Mouse (Mus musculus) stomach, postnatal 0 days (tissue): ENCODE measurements around the gene Map3k14. TPM values are rescaled to one million over a fixed set of nuclear protein-coding genes. Genes with fewer than 3 reads are reported as not detected.

Experiments
- ATAC-seq: fragments of 200-750 bp; cut with Nextera tagmentation; 2 replicates; pipeline ENCODE4 v1.8.0; 2017; ENCODE audit not compliant: low FRiP score, low TSS enrichment
- DNase-seq: peaks from one replicate; pipeline ENCODE4 v3.0.0-alpha.2; 2016; ENCODE audit warnings: low spot score
- H3K27ac ChIP-seq: fragments of 300-500 bp; sonication (generic); replicated peaks from 2 replicates; pipeline ENCODE4 v1.5.1; 2014; ENCODE audit warnings: mild to moderate bottlenecking, control low read depth
- H3K27me3 ChIP-seq: fragments of 300-500 bp; sonication (generic); 2 replicates; pipeline ENCODE4 v1.6.1; 2014; ENCODE audit warnings: low read length; ENCODE audit not compliant: control insufficient read depth, insufficient read depth
- H3K36me3 ChIP-seq: fragments of 300-500 bp; sonication (generic); 2 replicates; pipeline ENCODE4 v1.6.1; 2014; ENCODE audit warnings: low read length, mixed read lengths; ENCODE audit not compliant: control insufficient read depth, insufficient read depth
- H3K4me1 ChIP-seq: fragments of 300-500 bp; sonication (generic); replicated peaks from 2 replicates; pipeline ENCODE4 v1.6.1; 2014; ENCODE audit warnings: antibody characterized with exemption; ENCODE audit not compliant: control insufficient read depth, insufficient read depth
- H3K4me2 ChIP-seq: fragments of 300-500 bp; sonication (generic); replicated peaks from 2 replicates; pipeline ENCODE4 v1.6.1; 2014; ENCODE audit warnings: low read depth, mild to moderate bottlenecking, control low read depth, moderate library complexity
- H3K4me3 ChIP-seq: fragments of 300-500 bp; sonication (generic); 2 replicates; pipeline ENCODE4 v1.5.1; 2014; ENCODE audit warnings: low read depth, low read length, control low read depth
- H3K9ac ChIP-seq: fragments of 300-500 bp; sonication (generic); 2 replicates; pipeline ENCODE4 v1.6.1; 2014; ENCODE audit warnings: mild to moderate bottlenecking, low read length, control low read depth, mixed read lengths
- H3K9me3 ChIP-seq: fragments of 300-500 bp; sonication (generic); 2 replicates; pipeline ENCODE4 v1.6.1; 2016; ENCODE audit warnings: low read length; ENCODE audit not compliant: control insufficient read depth
- CTCF ChIP-seq: IDR thresholded peaks from 2 replicates; pipeline ENCODE4 v1.5.1; 2016; ENCODE audit warnings: antibody characterized with exemption, low read depth, mild to moderate bottlenecking, moderate library complexity
- EP300 ChIP-seq: optimal IDR thresholded peaks from 2 replicates; pipeline ENCODE3; 2016; ENCODE audit warnings: antibody characterized with exemption
- WGBS: fragments of 180-500 bp; shearing (Covaris S2); extraction: QIAGEN DNeasy Blood & Tissue Kit; methylation state at CpG from one replicate; pipeline ENCODE4 v1.1.7; 2014; 5-methylcytosine and 5-hydroxymethylcytosine counted together
- polyA plus RNA-seq: library from polyadenylated mRNA; unstranded; fragments of >200 nt; fragmentation: Nextera tagmentation; extraction: Ambion mirVana; gene quantifications from 2 replicates; pipeline ENCODE4 v1.2.1, GENCODE M21; 2015

The Map3k14 gene
- polyA plus RNA-seq, 1 experiment from 2014 or later: 1.6 TPM

DNA sequence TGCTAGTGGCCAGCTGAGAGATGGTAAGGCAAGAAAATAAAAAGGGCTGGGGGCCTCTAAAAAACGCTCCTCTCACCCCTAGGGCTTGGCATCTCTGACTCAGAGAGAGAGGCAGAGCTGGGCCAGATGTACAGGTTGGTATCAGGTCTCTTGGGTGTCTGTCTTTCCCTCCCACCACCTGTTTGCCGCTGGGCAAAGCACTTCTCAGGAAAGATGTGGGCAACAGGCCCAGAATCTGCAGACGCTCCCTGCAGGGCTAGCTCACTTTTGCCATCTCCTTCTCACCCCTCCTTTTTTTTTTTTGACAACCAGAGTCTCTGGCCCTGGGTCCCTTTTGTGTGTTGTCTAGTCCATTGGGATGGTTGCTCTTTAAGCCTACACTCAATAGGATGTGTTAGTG is 1.6 kb upstream of the Map3k14 start:
- 74% methylated on average over 3 of the region's 3 CpGs for WGBS
- H3K9ac ChIP-seq: no peak overlapping the region
- TF ChIP-seq EP300 (no peak), CTCF (no peak)
- H3K27me3 ChIP-seq: no peaks in the 10 kb centered on the region
- DNase-seq (no peak), ATAC-seq (no peak)
- no peak overlapping the region for H3K27ac ChIP-seq
- no peak overlapping the region for H3K4me2 ChIP-seq
- H3K4me3 ChIP-seq: no peak overlapping the region
- no peaks in the 10 kb centered on the region for H3K36me3 ChIP-seq
- no peaks in the 10 kb centered on the region for H3K4me1 ChIP-seq
- H3K9me3 ChIP-seq: no peaks in the 10 kb centered on the region

DNA sequence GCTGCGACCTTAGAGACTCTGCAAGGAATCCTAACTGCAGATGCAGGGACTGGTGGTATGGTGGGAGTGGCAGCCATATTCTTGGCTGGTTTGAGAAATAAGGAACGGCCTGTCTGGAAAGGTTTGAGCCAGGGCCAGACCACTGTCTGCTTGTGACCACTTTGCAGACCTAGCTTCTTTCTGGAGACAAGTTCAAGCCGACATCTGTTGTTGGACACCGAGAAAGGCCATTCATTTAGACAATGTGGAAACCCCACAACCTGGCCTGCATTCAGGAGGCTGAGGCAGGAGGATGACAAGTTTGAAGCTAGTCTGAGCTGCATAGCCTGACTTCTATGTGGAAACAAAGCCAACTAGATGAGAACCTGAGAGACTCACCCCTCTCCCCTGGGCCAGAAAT is 1.1 kb upstream of the Map3k14 start:
- WGBS: 64% methylated on average over 4 of the region's 4 CpGs
- Histone ChIP-seq H3K36me3 (no peaks in the 10 kb centered on the region), H3K4me1 (peaks cover 4% of the 10 kb centered on the region; the same call in 1 of the 2 replicates), H3K9me3 (no peaks in the 10 kb centered on the region), H3K4me2 (no peak overlapping the region), H3K9ac (no peak overlapping the region), H3K27me3 (no peaks in the 10 kb centered on the region), H3K27ac (peak overlapping the region; percentile 80; the same call in 1 of the 2 replicates), H3K4me3 (no peak overlapping the region)
- DNase-seq (no peak), ATAC-seq (no peak)
- no peak for TF ChIP-seq EP300
- no peak for TF ChIP-seq CTCF

DNA sequence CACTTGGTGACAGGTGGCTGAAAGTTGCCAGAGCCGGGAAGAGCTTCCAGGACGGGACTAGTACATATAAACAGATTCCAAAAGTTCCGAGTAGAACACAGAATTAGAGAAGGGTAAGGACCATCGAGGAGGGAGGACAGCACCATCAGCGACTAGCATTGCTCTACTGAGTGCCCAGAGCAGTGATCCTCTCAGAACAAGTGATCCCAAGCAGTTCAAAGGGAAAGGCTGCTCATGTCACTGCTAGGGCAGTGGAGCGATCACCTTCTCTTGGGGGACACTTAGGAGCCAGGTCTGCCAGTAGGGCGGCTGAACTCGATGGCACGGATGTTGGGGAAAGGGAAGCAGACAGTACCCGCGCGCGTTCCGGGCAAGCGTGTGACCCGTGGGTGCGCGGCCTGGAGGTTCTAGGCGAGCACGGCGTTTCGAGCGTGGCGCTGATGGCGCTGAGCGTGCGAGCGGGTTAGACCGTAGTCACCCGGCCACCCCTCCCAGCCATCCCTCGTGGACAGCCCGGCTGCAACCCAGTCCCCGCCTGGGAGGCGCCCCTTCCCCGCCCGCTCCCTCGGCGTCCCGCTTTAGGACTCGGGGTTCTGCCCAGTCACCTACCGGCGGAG is 435 bp downstream of the Map3k14 start:
- Histone ChIP-seq H3K4me1 (peaks cover 8% of the 10 kb centered on the region), H3K27ac (peak overlapping the region; percentile 91), H3K36me3 (no peaks in the 10 kb centered on the region), H3K4me3 (peak overlapping the region; percentile 75), H3K27me3 (no peaks in the 10 kb centered on the region), H3K4me2 (peak overlapping the region; percentile 85), H3K9me3 (no peaks in the 10 kb centered on the region), H3K9ac (peak overlapping the region; percentile 75)
- DNase-seq (no peak), ATAC-seq (peak; percentile 54)
- under 1% methylated on average over 39 of the region's 42 CpGs for WGBS
- 0 out of 2 replicates have a peak, but pooled peaks have one; percentile 3 for TF ChIP-seq CTCF
- no peak for TF ChIP-seq EP300

DNA sequence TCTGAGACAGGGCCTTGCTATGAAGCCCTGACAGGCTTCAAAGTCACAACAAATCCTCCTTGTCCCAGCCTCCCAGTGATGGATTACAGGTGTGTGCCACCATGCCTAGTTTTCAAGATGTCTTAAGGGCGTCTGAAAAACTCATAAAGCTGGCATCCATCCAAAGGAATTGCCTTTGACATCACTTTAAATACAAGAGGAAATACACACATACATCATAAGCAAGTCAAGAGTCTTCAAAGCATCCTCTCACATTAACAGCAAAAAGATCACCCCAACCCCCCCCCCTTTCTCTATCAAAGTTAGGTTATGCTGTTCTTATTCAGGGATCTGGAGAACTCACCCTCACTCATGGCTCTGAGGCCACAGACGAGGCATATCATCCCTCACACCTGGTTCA is 1.4 kb downstream of the Map3k14 start:
- Histone ChIP-seq H3K4me3 (no peak overlapping the region; the same call in 1 of the 2 replicates), H3K27ac (no peak overlapping the region), H3K4me2 (peak overlapping the region; percentile 85), H3K36me3 (no peaks in the 10 kb centered on the region), H3K27me3 (no peaks in the 10 kb centered on the region), H3K4me1 (peaks cover 11% of the 10 kb centered on the region), H3K9ac (no peak overlapping the region), H3K9me3 (no peaks in the 10 kb centered on the region)
- TF ChIP-seq CTCF (no peak), EP300 (no peak)
- ATAC-seq (no peak), DNase-seq (no peak)
- WGBS: 40% methylated on average over 2 of the region's 2 CpGs

DNA sequence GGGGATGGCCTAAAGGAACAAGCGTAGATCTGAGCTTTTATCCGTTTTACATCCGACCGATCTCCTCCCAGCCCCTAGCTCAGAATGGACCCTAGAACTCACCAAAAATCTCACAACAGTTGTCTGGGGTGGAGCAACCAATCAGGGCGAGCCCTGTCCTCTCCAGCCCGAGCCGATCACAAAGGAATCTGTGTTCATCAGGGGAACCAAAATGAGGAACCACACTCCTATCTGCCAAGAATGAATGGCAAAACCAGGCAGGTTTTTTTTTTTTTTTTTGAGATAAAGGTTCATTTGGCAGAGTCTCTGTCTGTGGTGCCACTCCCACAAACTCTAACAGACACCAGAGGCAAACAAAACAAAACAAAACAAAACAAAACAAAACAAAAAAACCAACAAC is 2.1 kb downstream of the Map3k14 start:
- no peaks in the 10 kb centered on the region for H3K9me3 ChIP-seq
- no peak overlapping the region for H3K27ac ChIP-seq
- TF ChIP-seq EP300 (no peak), CTCF (no peak)
- peaks cover 11% of the 10 kb centered on the region for H3K4me1 ChIP-seq
- H3K4me2 ChIP-seq: no peak overlapping the region
- no peaks in the 10 kb centered on the region for H3K27me3 ChIP-seq
- ATAC-seq (no peak), DNase-seq (no peak)
- H3K4me3 ChIP-seq: no peak overlapping the region
- H3K9ac ChIP-seq: no peak overlapping the region; the same call in 1 of the 2 replicates
- WGBS: 73% methylated on average over 7 of the region's 7 CpGs
- no peaks in the 10 kb centered on the region for H3K36me3 ChIP-seq

DNA sequence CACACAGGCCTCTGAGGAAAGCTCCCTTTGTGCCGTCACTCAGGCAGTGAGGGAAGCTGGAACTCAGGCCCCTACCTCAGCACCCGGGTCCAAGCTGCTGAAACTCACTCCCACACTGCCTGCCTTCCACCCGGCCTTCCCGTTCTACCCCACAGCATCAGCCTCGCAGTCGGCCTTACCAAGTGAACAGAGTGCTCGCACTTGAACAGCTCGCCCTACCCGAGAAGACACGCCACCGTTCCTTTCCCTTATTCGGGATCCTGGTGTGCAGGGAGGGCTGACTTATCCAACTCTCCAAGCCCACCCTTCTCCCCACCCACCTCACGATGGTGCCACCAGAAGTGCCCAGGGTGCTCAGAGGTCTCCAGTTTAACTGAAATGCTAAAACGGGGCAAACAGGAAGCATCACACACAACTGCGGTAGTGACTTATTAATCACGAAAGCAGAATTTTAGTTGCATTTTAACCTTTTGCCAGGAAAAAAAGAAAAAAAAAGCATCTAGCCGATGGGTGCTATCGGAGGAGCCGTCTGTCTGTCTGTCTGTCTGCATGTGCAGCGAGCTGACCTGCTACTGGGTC is 2.8 kb downstream of the Map3k14 start:
- Histone ChIP-seq H3K36me3 (no peaks in the 10 kb centered on the region), H3K27ac (peak overlapping the region; percentile 18), H3K9ac (peak overlapping the region; percentile 38; the same call in 1 of the 2 replicates), H3K4me3 (no peak overlapping the region; the same call in 1 of the 2 replicates), H3K9me3 (no peaks in the 10 kb centered on the region), H3K4me2 (no peak overlapping the region), H3K27me3 (no peaks in the 10 kb centered on the region), H3K4me1 (peaks cover 11% of the 10 kb centered on the region)
- no peak for ATAC-seq
- WGBS: 80% methylated on average over 20 of the region's 20 CpGs
- DNase-seq: no peak
- TF ChIP-seq EP300 (no peak), CTCF (no peak)
